ENCODE assay signal across 10 mouse cellular contexts in genomic region chr4:3053060-3053406, GRCm38 (mm10).
DNase-seq lines count a peak whose midpoint lies in the region; ATAC-seq lines count a peak whose summit lies in the region.
"Had no signal": no experiment of that assay in that cellular context is flagged by ENCODE, and none has a peak within 500 bp of the region (broad histone marks: within the 10 kb centered on the region; RNA-seq: fewer than 3 reads in every experiment).

No protein-coding gene starts in this region.

- H3K36me3 ChIP-seq in hindbrain, embryonic 16.5 days (ENCODE audit: control insufficient read depth, insufficient read depth, low read length): no peaks in the 10 kb centered on the region
- no peaks in the 10 kb centered on the region for H3K36me3 ChIP-seq in hindbrain, embryonic 10.5 days
- H3K36me3 ChIP-seq in neural tube, embryonic 13.5 days: peaks cover 5% of the 10 kb centered on the region; the same call in 1 of the 2 replicates

- no peak overlapping the region for H3K4me2 ChIP-seq in hindbrain, embryonic 16.5 days (ENCODE audit: low read length)
- no peak overlapping the region for H3K4me2 ChIP-seq in neural tube, embryonic 13.5 days

- no peak for DNase-seq in hindbrain, embryonic 10.5 days (ENCODE audit: low spot score)
- DNase-seq in spleen, postnatal 4 days (ENCODE audit: low spot score in 2 of 2): peak; percentile 10 to 54
- no peak for DNase-seq in spleen, postnatal 10 days (ENCODE audit: low spot score in 2 of 2)
- DNase-seq in heart, postnatal 4 days: peak; percentile 3
- DNase-seq in B cell, adult 2 months: no peak
- DNase-seq: kidney, postnatal 14 days; retina, postnatal 1 day had no signal

- no peak overlapping the region for H3K4me3 ChIP-seq in hindbrain, embryonic 16.5 days (ENCODE audit: low read length)
- no peak overlapping the region for H3K4me3 ChIP-seq in hindbrain, embryonic 10.5 days
- H3K4me3 ChIP-seq in neural tube, embryonic 13.5 days: no peak overlapping the region

- 0 out of 2 replicates have a peak, but pooled peaks have one; percentile 29 for ATAC-seq in hindbrain, embryonic 16.5 days
- ATAC-seq in neural tube, embryonic 13.5 days (ENCODE audit: low read depth): peak; percentile 40; the same call in 1 of the 2 replicates
- no peak for ATAC-seq in cerebellum, adult (ENCODE audit: insufficient number of reproducible peaks, low FRiP score, low TSS enrichment)

- 72% methylated on average over 4 of the region's 4 CpGs for WGBS in hindbrain, embryonic 16.5 days
- WGBS in hindbrain, embryonic 10.5 days: 61% methylated on average over 4 of the region's 4 CpGs
- WGBS in neural tube, embryonic 13.5 days: 57% methylated on average over 4 of the region's 4 CpGs

- H3K9me3 ChIP-seq in hindbrain, embryonic 16.5 days (ENCODE audit: control insufficient read depth, low read length): peaks cover 66% of the 10 kb centered on the region
- H3K9me3 ChIP-seq in hindbrain, embryonic 10.5 days: peaks cover 67% of the 10 kb centered on the region
- peaks cover 66% of the 10 kb centered on the region for H3K9me3 ChIP-seq in neural tube, embryonic 13.5 days

- H3K27ac ChIP-seq in hindbrain, embryonic 16.5 days (ENCODE audit: low read depth, low read length): no peak overlapping the region
- H3K27ac ChIP-seq in hindbrain, embryonic 10.5 days: no peak overlapping the region
- no peak overlapping the region for H3K27ac ChIP-seq in neural tube, embryonic 13.5 days (replicated peaks)

- H3K27me3 ChIP-seq in hindbrain, embryonic 16.5 days (replicated peaks; ENCODE audit: control insufficient read depth, insufficient read depth, low read length): no peaks in the 10 kb centered on the region
- no peaks in the 10 kb centered on the region for H3K27me3 ChIP-seq in hindbrain, embryonic 10.5 days (ENCODE audit: insufficient read depth, poor library complexity, severe bottlenecking)
- no peaks in the 10 kb centered on the region for H3K27me3 ChIP-seq in neural tube, embryonic 13.5 days

- no peaks in the 10 kb centered on the region for H3K4me1 ChIP-seq in hindbrain, embryonic 16.5 days (ENCODE audit: control insufficient read depth, insufficient read depth, low read depth, low read length)
- no peaks in the 10 kb centered on the region for H3K4me1 ChIP-seq in hindbrain, embryonic 10.5 days (replicated peaks)
- no peaks in the 10 kb centered on the region for H3K4me1 ChIP-seq in neural tube, embryonic 13.5 days (replicated peaks)

- H3K9ac ChIP-seq in hindbrain, embryonic 16.5 days (ENCODE audit: low read depth, low read length): no peak overlapping the region
- no peak overlapping the region for H3K9ac ChIP-seq in neural tube, embryonic 13.5 days

Comparison
In these comparisons a context has a peak if more than half of its experiments do, and no peak if none do; other contexts are left out.
1. DNase-seq: peak in spleen, postnatal 4 days (2 of 2) and heart, postnatal 4 days (single experiment); none in hindbrain, embryonic 10.5 days (single experiment), spleen, postnatal 10 days (0 of 2) and B cell, adult 2 months (0 of 2).